Mouse (Mus musculus) stomach, postnatal 0 days (tissue): Measurements from ENCODE around the gene Scn5a. TPM values are rescaled to one million over a fixed set of nuclear protein-coding genes. Genes with fewer than 3 reads are reported as not detected.

Experiments
- ATAC-seq: fragments of 200-750 bp; cut with Nextera tagmentation; 2 replicates; pipeline ENCODE4 v1.8.0; 2017; ENCODE audit not compliant: low FRiP score, low TSS enrichment
- DNase-seq: peaks from one replicate; pipeline ENCODE4 v3.0.0-alpha.2; 2016; ENCODE audit warnings: low spot score
- H3K27ac ChIP-seq: fragments of 300-500 bp; sonication (generic); replicated peaks from 2 replicates; pipeline ENCODE4 v1.5.1; 2014; ENCODE audit warnings: mild to moderate bottlenecking, control low read depth
- H3K27me3 ChIP-seq: fragments of 300-500 bp; sonication (generic); 2 replicates; pipeline ENCODE4 v1.6.1; 2014; ENCODE audit warnings: low read length; ENCODE audit not compliant: control insufficient read depth, insufficient read depth
- H3K36me3 ChIP-seq: fragments of 300-500 bp; sonication (generic); 2 replicates; pipeline ENCODE4 v1.6.1; 2014; ENCODE audit warnings: low read length, mixed read lengths; ENCODE audit not compliant: control insufficient read depth, insufficient read depth
- H3K4me1 ChIP-seq: fragments of 300-500 bp; sonication (generic); replicated peaks from 2 replicates; pipeline ENCODE4 v1.6.1; 2014; ENCODE audit warnings: antibody characterized with exemption; ENCODE audit not compliant: control insufficient read depth, insufficient read depth
- H3K4me2 ChIP-seq: fragments of 300-500 bp; sonication (generic); replicated peaks from 2 replicates; pipeline ENCODE4 v1.6.1; 2014; ENCODE audit warnings: low read depth, mild to moderate bottlenecking, control low read depth, moderate library complexity
- H3K4me3 ChIP-seq: fragments of 300-500 bp; sonication (generic); 2 replicates; pipeline ENCODE4 v1.5.1; 2014; ENCODE audit warnings: low read depth, low read length, control low read depth
- H3K9ac ChIP-seq: fragments of 300-500 bp; sonication (generic); 2 replicates; pipeline ENCODE4 v1.6.1; 2014; ENCODE audit warnings: mild to moderate bottlenecking, low read length, control low read depth, mixed read lengths
- H3K9me3 ChIP-seq: fragments of 300-500 bp; sonication (generic); 2 replicates; pipeline ENCODE4 v1.6.1; 2016; ENCODE audit warnings: low read length; ENCODE audit not compliant: control insufficient read depth
- CTCF ChIP-seq: IDR thresholded peaks from 2 replicates; pipeline ENCODE4 v1.5.1; 2016; ENCODE audit warnings: antibody characterized with exemption, low read depth, mild to moderate bottlenecking, moderate library complexity
- EP300 ChIP-seq: optimal IDR thresholded peaks from 2 replicates; pipeline ENCODE3; 2016; ENCODE audit warnings: antibody characterized with exemption
- WGBS: fragments of 180-500 bp; shearing (Covaris S2); extraction: QIAGEN DNeasy Blood & Tissue Kit; methylation state at CpG from one replicate; pipeline ENCODE4 v1.1.7; 2014; 5-methylcytosine and 5-hydroxymethylcytosine counted together
- polyA plus RNA-seq: library from polyadenylated mRNA; unstranded; fragments of >200 nt; fragmentation: Nextera tagmentation; extraction: Ambion mirVana; gene quantifications from 2 replicates; pipeline ENCODE4 v1.2.1, GENCODE M21; 2015

Gene Scn5a
- polyA plus RNA-seq, 1 experiment from 2014 or later: 0.18 TPM

DNA sequence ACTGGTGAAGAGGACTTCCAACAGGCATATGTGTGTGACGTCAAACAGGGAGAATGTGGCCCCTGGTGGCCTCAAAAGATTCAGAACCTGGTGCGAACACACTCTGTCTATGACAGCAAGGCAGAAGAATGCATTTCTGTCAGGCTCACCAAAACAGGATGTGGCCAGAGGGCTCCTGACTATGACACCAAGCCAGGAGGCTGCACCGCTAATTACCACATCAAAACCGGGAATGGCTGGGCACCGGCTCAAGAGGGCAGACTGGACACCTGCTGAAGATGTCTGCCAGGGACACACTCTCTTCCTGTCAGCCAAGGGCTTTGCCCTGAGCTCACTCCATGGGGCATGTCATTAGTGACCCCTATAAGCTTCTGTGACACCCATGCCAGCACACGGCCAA is 15.2 kb downstream of the Scn5a start:
- Histone ChIP-seq H3K9me3 (no peaks in the 10 kb centered on the region), H3K27me3 (no peaks in the 10 kb centered on the region), H3K4me1 (no peaks in the 10 kb centered on the region), H3K27ac (no peak overlapping the region), H3K9ac (no peak overlapping the region), H3K4me3 (no peak overlapping the region), H3K36me3 (no peaks in the 10 kb centered on the region), H3K4me2 (no peak overlapping the region)
- 79% methylated on average over 6 of the region's 6 CpGs for WGBS
- DNase-seq (no peak), ATAC-seq (no peak)
- TF ChIP-seq CTCF: no peak
- no peak for TF ChIP-seq EP300

DNA sequence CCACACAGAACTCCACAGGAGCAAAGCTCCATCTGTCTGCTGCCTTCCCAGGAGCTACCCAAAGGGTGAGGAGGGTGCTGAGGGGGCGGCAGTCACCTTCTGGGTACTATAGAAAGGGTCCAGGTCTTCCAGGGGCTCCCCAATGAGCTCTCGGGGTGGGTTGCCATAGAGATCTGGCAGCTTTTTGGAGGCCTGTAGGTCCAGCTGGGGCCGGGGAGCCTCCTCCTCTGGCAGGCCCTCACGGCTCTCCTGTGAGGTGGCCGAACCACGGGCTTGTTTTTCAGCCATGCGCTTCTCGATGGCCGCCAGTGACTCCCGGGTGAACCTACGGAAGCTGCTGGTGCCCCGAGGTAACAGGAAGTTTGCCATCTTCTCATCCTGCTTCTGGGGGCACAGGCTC is 16.6 kb downstream of the Scn5a start:
- H3K9me3 ChIP-seq: no peaks in the 10 kb centered on the region
- TF ChIP-seq EP300: no peak
- TF ChIP-seq CTCF: no peak
- WGBS: 75% methylated on average over 12 of the region's 12 CpGs
- no peaks in the 10 kb centered on the region for H3K36me3 ChIP-seq
- no peak overlapping the region for H3K4me2 ChIP-seq
- no peak overlapping the region for H3K27ac ChIP-seq
- no peak overlapping the region for H3K4me3 ChIP-seq
- no peak overlapping the region for H3K9ac ChIP-seq
- no peaks in the 10 kb centered on the region for H3K4me1 ChIP-seq
- H3K27me3 ChIP-seq: no peaks in the 10 kb centered on the region
- DNase-seq: no peak
- no peak for ATAC-seq

DNA sequence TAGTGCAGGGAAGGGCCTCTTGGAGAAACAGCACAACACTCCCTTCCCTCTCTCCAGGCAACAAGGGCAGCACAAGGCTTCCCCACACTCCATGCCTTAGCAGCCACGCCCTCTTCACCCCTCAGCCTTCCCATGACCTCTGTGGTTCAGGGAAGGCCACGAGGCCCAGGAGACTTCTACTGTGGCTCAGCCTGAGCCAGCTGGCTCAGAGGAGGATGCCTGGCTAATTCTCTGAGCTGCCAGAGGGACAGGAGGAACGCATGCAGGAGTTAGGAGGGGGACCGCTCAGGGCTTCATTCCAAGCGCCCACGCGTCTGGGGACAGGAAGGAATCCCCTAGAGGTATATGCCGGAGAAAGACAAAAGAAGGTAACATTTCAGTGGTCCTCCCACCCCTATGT is 17.1 kb downstream of the Scn5a start:
- TF ChIP-seq CTCF (no peak), EP300 (no peak)
- H3K4me1 ChIP-seq: no peaks in the 10 kb centered on the region
- H3K4me3 ChIP-seq: no peak overlapping the region
- no peak overlapping the region for H3K27ac ChIP-seq
- H3K27me3 ChIP-seq: no peaks in the 10 kb centered on the region
- H3K4me2 ChIP-seq: no peak overlapping the region
- WGBS: 59% methylated on average over 8 of the region's 8 CpGs
- no peaks in the 10 kb centered on the region for H3K9me3 ChIP-seq
- no peaks in the 10 kb centered on the region for H3K36me3 ChIP-seq
- DNase-seq (no peak), ATAC-seq (no peak)
- H3K9ac ChIP-seq: no peak overlapping the region

DNA sequence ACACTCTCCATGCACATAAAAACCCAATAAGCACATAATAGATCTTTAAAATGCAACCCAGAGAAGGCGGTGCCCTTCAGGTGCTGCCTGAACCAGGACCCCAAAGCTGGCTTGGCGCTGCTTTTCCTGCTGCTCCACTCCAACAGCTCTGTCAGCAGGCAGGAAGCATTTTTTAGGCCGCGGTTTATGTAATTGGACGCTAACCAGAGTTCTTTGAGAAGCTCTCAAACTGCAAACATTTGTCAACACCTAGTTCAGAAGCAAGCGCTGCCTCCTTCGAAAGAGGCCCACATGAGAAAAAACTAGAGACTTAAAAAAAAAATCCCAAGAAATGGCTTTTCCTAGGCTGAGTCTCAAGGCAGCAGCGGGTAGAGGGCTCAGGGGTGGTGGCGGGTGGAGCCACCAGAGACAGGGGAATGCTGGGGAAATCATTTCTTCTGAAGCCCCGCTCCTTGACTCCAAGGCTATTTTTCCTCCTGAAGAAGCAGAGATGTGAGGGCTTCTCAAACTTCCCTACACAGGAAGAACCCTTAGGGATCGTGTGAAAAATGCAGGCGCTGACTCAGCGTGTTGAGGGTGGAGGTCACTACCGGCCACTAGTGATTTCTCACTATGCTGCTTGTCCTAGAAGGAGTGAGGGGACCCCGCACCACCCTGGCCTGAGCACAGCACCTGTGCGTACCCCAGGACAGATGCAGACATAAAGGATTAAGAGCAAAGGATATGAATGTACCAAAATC is 19.1 kb downstream of the Scn5a start:
- no peak overlapping the region for H3K4me2 ChIP-seq
- 65% methylated on average over 16 of the region's 16 CpGs for WGBS
- no peak for DNase-seq

DNA sequence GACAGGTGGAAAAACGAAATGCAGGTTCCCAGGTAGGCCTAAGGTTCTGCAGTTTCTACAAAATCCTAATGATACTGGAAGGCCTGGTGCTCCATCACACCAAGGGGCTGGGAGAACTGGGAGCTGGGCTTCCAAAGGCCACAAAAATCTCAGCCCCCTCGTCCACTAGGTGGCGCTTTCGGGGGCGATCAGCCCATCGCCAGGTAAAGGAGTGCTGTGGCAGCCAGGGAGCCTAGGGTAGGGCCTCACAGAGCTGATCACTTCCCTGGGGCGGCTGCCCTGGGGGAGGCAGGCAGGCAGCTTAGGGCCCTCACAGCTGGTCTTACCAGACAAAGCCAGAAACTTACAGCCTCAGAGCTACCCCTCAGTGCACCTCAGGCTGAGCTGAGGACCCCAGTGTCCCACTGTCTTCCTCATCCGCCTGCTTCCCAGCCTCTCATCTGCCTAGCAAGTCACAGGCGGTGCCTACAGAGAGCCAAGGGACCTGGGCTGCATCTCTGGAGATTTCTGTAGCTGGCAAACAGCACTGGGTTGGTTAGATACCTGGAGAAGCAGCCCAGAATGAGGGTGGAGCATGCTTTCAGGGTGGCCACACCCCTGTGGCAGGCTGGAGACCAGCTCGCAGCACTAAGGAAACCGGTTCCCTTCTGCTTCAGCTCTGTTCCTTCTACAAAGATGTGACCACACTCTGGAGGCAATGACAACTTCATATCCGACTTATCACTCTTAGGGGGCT is 20.5 kb downstream of the Scn5a start:
- no peak overlapping the region for H3K4me2 ChIP-seq
- WGBS: 22% methylated on average over 12 of the region's 12 CpGs
- TF ChIP-seq CTCF (peak; percentile 79), EP300 (no peak)
- no peaks in the 10 kb centered on the region for H3K36me3 ChIP-seq
- ATAC-seq (no peak), DNase-seq (peak; percentile 73)
- H3K27ac ChIP-seq: no peak overlapping the region
- no peaks in the 10 kb centered on the region for H3K4me1 ChIP-seq
- H3K4me3 ChIP-seq: no peak overlapping the region
- H3K9ac ChIP-seq: no peak overlapping the region
- H3K27me3 ChIP-seq: no peaks in the 10 kb centered on the region
- no peaks in the 10 kb centered on the region for H3K9me3 ChIP-seq

More for the DNA sequence above, 19.1 kb downstream of the Scn5a start:
- Histone ChIP-seq H3K27me3 (no peaks in the 10 kb centered on the region), H3K4me3 (no peak overlapping the region), H3K36me3 (no peaks in the 10 kb centered on the region), H3K4me1 (no peaks in the 10 kb centered on the region), H3K9ac (no peak overlapping the region), H3K9me3 (no peaks in the 10 kb centered on the region), H3K27ac (no peak overlapping the region)
- ATAC-seq: no peak
- TF ChIP-seq EP300 (no peak), CTCF (no peak)

DNA sequence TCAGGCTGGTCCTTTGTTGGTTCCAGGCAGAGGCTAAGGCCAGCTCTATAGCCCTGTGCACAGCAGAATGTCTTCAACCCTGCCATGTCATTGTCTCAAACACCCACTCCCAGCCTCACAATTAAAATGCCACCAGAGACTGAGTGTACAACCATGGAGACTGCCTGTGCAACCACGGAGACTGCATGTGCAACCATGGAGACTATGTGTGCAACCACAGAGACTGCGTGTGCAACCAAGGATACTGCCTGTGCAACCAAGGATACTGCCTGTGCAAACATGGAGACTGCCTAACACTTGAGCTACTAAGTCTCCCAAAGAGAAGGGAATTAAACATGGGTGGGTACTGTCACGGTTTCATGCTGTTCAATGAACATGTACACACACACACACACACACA is 22.8 kb downstream of the Scn5a start:
- no peaks in the 10 kb centered on the region for H3K4me1 ChIP-seq
- DNase-seq: no peak
- H3K27ac ChIP-seq: no peak overlapping the region
- H3K36me3 ChIP-seq: no peaks in the 10 kb centered on the region
- no peak overlapping the region for H3K4me2 ChIP-seq
- WGBS: 77% methylated on average over 3 of the region's 3 CpGs
- TF ChIP-seq EP300 (no peak), CTCF (no peak)
- ATAC-seq: no peak
- no peak overlapping the region for H3K9ac ChIP-seq
- H3K9me3 ChIP-seq: no peaks in the 10 kb centered on the region
- H3K27me3 ChIP-seq: no peaks in the 10 kb centered on the region
- no peak overlapping the region for H3K4me3 ChIP-seq
